36 mouse cellular contexts compared by ENCODE assay signal in the genomic region with DNA sequence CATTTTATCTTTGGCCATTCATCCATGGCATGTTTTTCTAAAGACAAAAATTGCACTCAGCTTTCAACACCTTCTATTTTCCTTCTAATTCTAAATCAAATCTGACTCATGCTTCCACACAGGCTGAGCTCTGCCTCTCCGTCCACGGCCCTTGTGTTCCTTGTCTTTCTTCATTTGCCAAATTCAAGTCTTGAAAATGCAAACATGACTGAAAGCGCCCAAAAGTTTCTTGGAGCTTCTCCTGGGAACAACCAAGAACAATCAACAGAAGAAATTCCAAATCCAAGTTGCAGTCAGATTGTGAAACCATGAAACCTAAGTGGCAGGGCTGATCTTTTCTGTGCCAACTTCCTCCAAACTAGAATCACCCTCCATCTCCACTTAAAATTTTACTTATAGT. TPM values are rescaled to one million over a fixed set of nuclear protein-coding genes. Genes with fewer than 3 reads are reported as not detected.
DNase-seq lines count a peak whose midpoint lies in the region; ATAC-seq and TF ChIP-seq lines count a peak whose summit lies in the region.
"Had no signal": no experiment of that assay in that cellular context is flagged by ENCODE, and none has a peak within 500 bp of the region (broad histone marks: within the 10 kb centered on the region; RNA-seq: fewer than 3 reads in every experiment).

No protein-coding gene starts in this region.

- H3K4me3 ChIP-seq in liver, adult 2 months (ENCODE audit: insufficient read depth, low read depth, low read length): no peak overlapping the region
- H3K4me3 ChIP-seq in liver, embryonic 12.5 days: no peak overlapping the region
- H3K4me3 ChIP-seq: embryonic facial prominence, embryonic 13.5 days; forebrain, embryonic 15.5 days; heart, embryonic 13.5 days; intestine, embryonic 15.5 days; limb, embryonic 15.5 days had no signal

- TF ChIP-seq CTCF in liver, adult 2 months (IDR thresholded peaks at IDR 0.05; ENCODE audit: low read depth, low read length): no peak

- no peak for ATAC-seq in liver, embryonic 12.5 days
- ATAC-seq: forebrain, embryonic 15.5 days; hindbrain, embryonic 16.5 days; intestine, embryonic 15.5 days had no signal

- H3K4me2 ChIP-seq in liver, embryonic 12.5 days: no peak overlapping the region
- H3K4me2 ChIP-seq: embryonic facial prominence, embryonic 13.5 days; forebrain, embryonic 15.5 days; heart, embryonic 13.5 days; intestine, embryonic 15.5 days; limb, embryonic 15.5 days; midbrain, embryonic 11.5 days had no signal

- H3K27ac ChIP-seq in liver, adult 2 months (replicated peaks; ENCODE audit: insufficient read depth, low read depth, low read length): 0 out of 2 replicates have a peak overlapping the region, but pooled peaks have one; percentile 16
- H3K27ac ChIP-seq in liver, embryonic 12.5 days: no peak overlapping the region
- H3K27ac ChIP-seq: embryonic facial prominence, embryonic 13.5 days; forebrain, embryonic 15.5 days; heart, embryonic 13.5 days; intestine, embryonic 15.5 days; limb, embryonic 15.5 days had no signal

- H3K4me1 ChIP-seq in liver, adult 2 months (ENCODE audit: control insufficient read depth, insufficient read depth, low read length): peaks cover 2% of the 10 kb centered on the region; the same call in 1 of the 2 replicates
- H3K4me1 ChIP-seq in liver, embryonic 12.5 days: no peaks in the 10 kb centered on the region
- H3K4me1 ChIP-seq: embryonic facial prominence, embryonic 13.5 days; forebrain, embryonic 15.5 days; heart, embryonic 13.5 days; intestine, embryonic 15.5 days; limb, embryonic 15.5 days had no signal

- H3K27me3 ChIP-seq in liver, adult 2 months (ENCODE audit: control insufficient read depth, insufficient read depth, low read length): no peaks in the 10 kb centered on the region
- no peaks in the 10 kb centered on the region for H3K27me3 ChIP-seq in liver, embryonic 12.5 days (replicated peaks)
- H3K27me3 ChIP-seq: embryonic facial prominence, embryonic 13.5 days; forebrain, embryonic 15.5 days; heart, embryonic 13.5 days; intestine, embryonic 15.5 days; limb, embryonic 15.5 days had no signal

- H3K79me2 ChIP-seq in liver, adult 2 months (ENCODE audit: control insufficient read depth, insufficient read depth, low read length): no peaks in the 10 kb centered on the region

- 43% methylated on average over 3 of the region's 3 CpGs for WGBS in liver, adult 2 months
- WGBS in liver, embryonic 12.5 days (ENCODE audit: insufficient replicate concordance): 60% methylated on average over 3 of the region's 3 CpGs

- peaks cover 3% of the 10 kb centered on the region; the same call in 1 of the 2 replicates for H3K36me3 ChIP-seq in liver, adult 2 months (ENCODE audit: control insufficient read depth, insufficient read depth, low read length)
- no peaks in the 10 kb centered on the region for H3K36me3 ChIP-seq in liver, embryonic 12.5 days
- H3K36me3 ChIP-seq: embryonic facial prominence, embryonic 13.5 days; forebrain, embryonic 15.5 days; heart, embryonic 13.5 days; intestine, embryonic 15.5 days; limb, embryonic 15.5 days had no signal

- TF ChIP-seq POLR2A in liver, adult 2 months (IDR thresholded peaks at IDR 0.05; ENCODE audit: extremely low read depth, insufficient read depth, low read length): no peak

- no peak overlapping the region for H3K9ac ChIP-seq in liver, adult 2 months (ENCODE audit: low read depth, low read length)
- no peak overlapping the region for H3K9ac ChIP-seq in liver, embryonic 12.5 days
- H3K9ac ChIP-seq: embryonic facial prominence, embryonic 13.5 days; forebrain, embryonic 15.5 days; heart, embryonic 13.5 days; intestine, embryonic 15.5 days; limb, embryonic 15.5 days had no signal

- peak; percentile 4 for DNase-seq in gastrocnemius, adult 18-20 months (ENCODE audit: low spot score)
- DNase-seq in gastrocnemius, postnatal 10 days: no peak
- DNase-seq in liver, adult 2 months (ENCODE audit: extremely low read depth, low read depth, low spot score): peak; percentile 46
- peak; percentile 87 for DNase-seq in fibroblast of lung, adult 2 months (ENCODE audit: low read depth)
- DNase-seq in lung, postnatal 36 days: peak; percentile 68
- no peak for DNase-seq in thymus, postnatal 0 days (ENCODE audit: low spot score)
- no peak for DNase-seq in cerebellum, adult 11 months
- DNase-seq: B cell, adult 2 months; cerebellum, adult 18-20 months; cerebellum, postnatal 25 days; gastrocnemius, postnatal 36 days; kidney, adult 8-10 months; kidney, postnatal 10 days; left cerebral cortex, postnatal 4 days; right cerebral cortex, adult 18-20 months; thymus, adult 18-20 months; thymus, postnatal 4 days had no signal

- H3K9me3 ChIP-seq in liver, embryonic 12.5 days (replicated peaks): no peaks in the 10 kb centered on the region
- H3K9me3 ChIP-seq: embryonic facial prominence, embryonic 13.5 days; forebrain, embryonic 15.5 days; heart, embryonic 13.5 days; intestine, embryonic 15.5 days; limb, embryonic 15.5 days had no signal

RNA-seq across cellular contexts. Expression of a gene that starts 13.4 kb away (rescaled TPM):
- not detected for total RNA-seq in gastrocnemius, adult 18-20 months (2021)
- total RNA-seq in gastrocnemius, postnatal 10 days (2021): not detected
- total RNA-seq in liver, adult 2 months (2014; rRNA removed): 1.4 and 1.9 TPM in 2 replicates
- polyA plus RNA-seq in liver, adult 2 months (2012; rRNA removed): 0.59 TPM in 1 of 2 replicates, not detected in the other
- not detected in 2 replicates for polyA plus RNA-seq in liver, embryonic 12.5 days (2016; fragmentation: Nextera tagmentation; extraction: Ambion mirVana)
- not detected in 2 replicates for polyA plus RNA-seq in thymus, postnatal 0 days (2015; fragmentation: Nextera tagmentation; extraction: Ambion mirVana)
- total RNA-seq: adrenal gland, postnatal 4 days; gastrocnemius, postnatal 36 days; hematopoietic stem cell, adult 5-6 weeks; layer of hippocampus, adult 18-20 months; layer of hippocampus, postnatal 14 days; left cerebral cortex, adult 8-10 months; left cerebral cortex, postnatal 4 days; MEL; midbrain, postnatal 0 days had no signal
- polyA plus RNA-seq: embryonic facial prominence, embryonic 13.5 days; forebrain, embryonic 15.5 days; heart, embryonic 13.5 days; hindbrain, embryonic 16.5 days; intestine, embryonic 15.5 days; limb, embryonic 15.5 days; liver, embryonic 16.5 days; midbrain, embryonic 11.5 days; midbrain, postnatal 0 days; neural tube, embryonic 14.5 days; small intestine, adult 2 months; stomach, embryonic 16.5 days had no signal

RNA-seq across cellular contexts. Expression of a gene that starts 19.7 kb away (rescaled TPM):
- not detected for total RNA-seq in gastrocnemius, adult 18-20 months (2021)
- not detected for total RNA-seq in gastrocnemius, postnatal 10 days (2021)
- total RNA-seq in liver, adult 2 months (2014; rRNA removed): 123 and 136 TPM in 2 replicates
- 58.0 and 66.4 TPM in 2 replicates for polyA plus RNA-seq in liver, adult 2 months (2012; rRNA removed)
- polyA plus RNA-seq in liver, embryonic 12.5 days (2016; fragmentation: Nextera tagmentation; extraction: Ambion mirVana): 3.7 and 4.9 TPM in 2 replicates
- not detected in 2 replicates for polyA plus RNA-seq in thymus, postnatal 0 days (2015; fragmentation: Nextera tagmentation; extraction: Ambion mirVana)
- total RNA-seq: gastrocnemius, postnatal 36 days; hematopoietic stem cell, adult 5-6 weeks; layer of hippocampus, adult 18-20 months; layer of hippocampus, postnatal 14 days; left cerebral cortex, adult 8-10 months; left cerebral cortex, postnatal 4 days; MEL; midbrain, postnatal 0 days had no signal
- polyA plus RNA-seq: embryonic facial prominence, embryonic 13.5 days; forebrain, embryonic 15.5 days; heart, embryonic 13.5 days; hindbrain, embryonic 16.5 days; limb, embryonic 15.5 days; midbrain, embryonic 11.5 days; midbrain, postnatal 0 days; neural tube, embryonic 14.5 days had no signal

Comparison
In these comparisons a context has a peak if more than half of its experiments do, and no peak if none do; other contexts are left out.
1. DNase-seq: peak in gastrocnemius, adult 18-20 months (single experiment), liver, adult 2 months (single experiment), fibroblast of lung, adult 2 months (single experiment) and lung, postnatal 36 days (single experiment); none in gastrocnemius, postnatal 10 days (single experiment), thymus, postnatal 0 days (single experiment) and cerebellum, adult 11 months (single experiment).
2. RNA of a gene that starts 19.7 kb away (total RNA-seq): 123 to 136 TPM in liver, adult 2 months; not detected in gastrocnemius, postnatal 10 days and not detected in gastrocnemius, adult 18-20 months; every median in the first group is over 100 times any median in the second.